Mouse (Mus musculus): ENCODE results near the gene Bpgm. TPM values are rescaled to one million over a fixed set of nuclear protein-coding genes. Genes with fewer than 3 reads are reported as not detected.
A peak's percentile ranks its signal among the peaks of the same experiment; 100 is the strongest.

Gene Bpgm
- polyA plus RNA-seq, 1 experiment from 2014 or later: 48.7 TPM

GRCm38 (mm10) chr6:34525927-34526326 is 49.9 kb downstream of the Bpgm start:
- peaks cover 14% of the 10 kb centered on the region for H3K4me1 ChIP-seq (ENCODE audit: control insufficient read depth, insufficient read depth, low read length)
- no peaks in the 10 kb centered on the region for H3K27me3 ChIP-seq (replicated peaks; ENCODE audit: control insufficient read depth, insufficient read depth, low read length)
- no peak overlapping the region for H3K27ac ChIP-seq (replicated peaks; ENCODE audit: low read depth, low read length)
- no peak overlapping the region for H3K4me2 ChIP-seq (ENCODE audit: low read depth, low read length)
- H3K9ac ChIP-seq (ENCODE audit: low read depth, low read length): no peak overlapping the region
- 70% methylated on average over 6 of the region's 6 CpGs for WGBS
- DNase-seq (ENCODE audit: low spot score): no peak
- ATAC-seq (ENCODE audit: low read depth): no peak
- H3K36me3 ChIP-seq (ENCODE audit: control insufficient read depth, insufficient read depth, low read length): no peaks in the 10 kb centered on the region
- no peaks in the 10 kb centered on the region for H3K9me3 ChIP-seq (ENCODE audit: control insufficient read depth, low read length)
- no peak overlapping the region for H3K4me3 ChIP-seq (ENCODE audit: low read depth, low read length)

GRCm38 (mm10) chr6:34526389-34526788 is 50.4 kb downstream of the Bpgm start:
- no peak overlapping the region for H3K4me2 ChIP-seq (ENCODE audit: low read depth, low read length)
- no peak for ATAC-seq (ENCODE audit: low read depth)
- DNase-seq (ENCODE audit: low spot score): no peak
- H3K4me1 ChIP-seq (ENCODE audit: control insufficient read depth, insufficient read depth, low read length): peaks cover 9% of the 10 kb centered on the region
- H3K36me3 ChIP-seq (ENCODE audit: control insufficient read depth, insufficient read depth, low read length): no peaks in the 10 kb centered on the region
- no peak overlapping the region for H3K4me3 ChIP-seq (ENCODE audit: low read depth, low read length)
- H3K27ac ChIP-seq (replicated peaks; ENCODE audit: low read depth, low read length): no peak overlapping the region
- no peaks in the 10 kb centered on the region for H3K9me3 ChIP-seq (ENCODE audit: control insufficient read depth, low read length)
- H3K9ac ChIP-seq (ENCODE audit: low read depth, low read length): no peak overlapping the region
- 86% methylated on average over 3 of the region's 3 CpGs for WGBS
- H3K27me3 ChIP-seq (replicated peaks; ENCODE audit: control insufficient read depth, insufficient read depth, low read length): no peaks in the 10 kb centered on the region

- DNase-seq (ENCODE audit: low spot score) (no peak), ATAC-seq (ENCODE audit: low read depth) (no peak)
- Histone ChIP-seq H3K27me3 (replicated peaks; ENCODE audit: control insufficient read depth, insufficient read depth, low read length) (no peaks in the 10 kb centered on the region), H3K36me3 (ENCODE audit: control insufficient read depth, insufficient read depth, low read length) (no peaks in the 10 kb centered on the region), H3K27ac (replicated peaks; ENCODE audit: low read depth, low read length) (no peak overlapping the region), H3K9me3 (ENCODE audit: control insufficient read depth, low read length) (no peaks in the 10 kb centered on the region), H3K4me1 (ENCODE audit: control insufficient read depth, insufficient read depth, low read length) (peaks cover 7% of the 10 kb centered on the region), H3K4me2 (ENCODE audit: low read depth, low read length) (no peak overlapping the region), H3K4me3 (ENCODE audit: low read depth, low read length) (no peak overlapping the region), H3K9ac (ENCODE audit: low read depth, low read length) (no peak overlapping the region)
- WGBS: 86% methylated on average over 2 of the region's 2 CpGs
Observed at GRCm38 (mm10) chr6:34528131-34528530, 52.1 kb downstream of the Bpgm start.

- ATAC-seq (ENCODE audit: low read depth) (no peak), DNase-seq (ENCODE audit: low spot score) (no peak)
- Histone ChIP-seq H3K36me3 (ENCODE audit: control insufficient read depth, insufficient read depth, low read length) (no peaks in the 10 kb centered on the region), H3K27ac (replicated peaks; ENCODE audit: low read depth, low read length) (no peak overlapping the region), H3K4me2 (ENCODE audit: low read depth, low read length) (no peak overlapping the region), H3K9ac (ENCODE audit: low read depth, low read length) (no peak overlapping the region), H3K4me3 (ENCODE audit: low read depth, low read length) (no peak overlapping the region), H3K27me3 (replicated peaks; ENCODE audit: control insufficient read depth, insufficient read depth, low read length) (no peaks in the 10 kb centered on the region), H3K9me3 (ENCODE audit: control insufficient read depth, low read length) (no peaks in the 10 kb centered on the region), H3K4me1 (ENCODE audit: control insufficient read depth, insufficient read depth, low read length) (peaks cover 7% of the 10 kb centered on the region)
- 61% methylated on average over 3 of the region's 3 CpGs for WGBS
Observed at GRCm38 (mm10) chr6:34529992-34530391, 54.0 kb downstream of the Bpgm start.

- Histone ChIP-seq H3K9me3 (ENCODE audit: control insufficient read depth, low read length) (no peaks in the 10 kb centered on the region), H3K27ac (replicated peaks; ENCODE audit: low read depth, low read length) (no peak overlapping the region), H3K4me3 (ENCODE audit: low read depth, low read length) (no peak overlapping the region), H3K4me1 (ENCODE audit: control insufficient read depth, insufficient read depth, low read length) (peaks cover 7% of the 10 kb centered on the region; the same call in 1 of the 2 replicates), H3K27me3 (replicated peaks; ENCODE audit: control insufficient read depth, insufficient read depth, low read length) (no peaks in the 10 kb centered on the region), H3K4me2 (ENCODE audit: low read depth, low read length) (no peak overlapping the region), H3K36me3 (ENCODE audit: control insufficient read depth, insufficient read depth, low read length) (no peaks in the 10 kb centered on the region), H3K9ac (ENCODE audit: low read depth, low read length) (no peak overlapping the region)
- ATAC-seq (ENCODE audit: low read depth) (no peak), DNase-seq (ENCODE audit: low spot score) (no peak)
- WGBS: 96% methylated on average over 1 of the region's 1 CpGs
Observed at GRCm38 (mm10) chr6:34533055-34533454, 57.0 kb downstream of the Bpgm start.

- ATAC-seq (ENCODE audit: low read depth) (no peak), DNase-seq (ENCODE audit: low spot score) (no peak)
- H3K9ac ChIP-seq (ENCODE audit: low read depth, low read length): no peak overlapping the region
- H3K36me3 ChIP-seq (ENCODE audit: control insufficient read depth, insufficient read depth, low read length): no peaks in the 10 kb centered on the region
- H3K27ac ChIP-seq (replicated peaks; ENCODE audit: low read depth, low read length): no peak overlapping the region
- peaks cover 7% of the 10 kb centered on the region; the same call in 1 of the 2 replicates for H3K4me1 ChIP-seq (ENCODE audit: control insufficient read depth, insufficient read depth, low read length)
- no peaks in the 10 kb centered on the region for H3K27me3 ChIP-seq (replicated peaks; ENCODE audit: control insufficient read depth, insufficient read depth, low read length)
- H3K9me3 ChIP-seq (ENCODE audit: control insufficient read depth, low read length): no peaks in the 10 kb centered on the region
- H3K4me2 ChIP-seq (ENCODE audit: low read depth, low read length): no peak overlapping the region
- H3K4me3 ChIP-seq (ENCODE audit: low read depth, low read length): no peak overlapping the region
- 77% methylated on average over 5 of the region's 5 CpGs for WGBS
Observed at GRCm38 (mm10) chr6:34533896-34534295, 57.9 kb downstream of the Bpgm start.

GRCm38 (mm10) chr6:34542866-34543265 is 66.9 kb downstream of the Bpgm start:
- H3K36me3 ChIP-seq (ENCODE audit: control insufficient read depth, insufficient read depth, low read length): no peaks in the 10 kb centered on the region
- H3K27me3 ChIP-seq (replicated peaks; ENCODE audit: control insufficient read depth, insufficient read depth, low read length): no peaks in the 10 kb centered on the region
- DNase-seq (ENCODE audit: low spot score): peak; percentile 30
- peaks cover 26% of the 10 kb centered on the region for H3K4me1 ChIP-seq (ENCODE audit: control insufficient read depth, insufficient read depth, low read length)
- no peak overlapping the region; the same call in none of the 2 replicates for H3K4me2 ChIP-seq (ENCODE audit: low read depth, low read length)
- no peaks in the 10 kb centered on the region for H3K9me3 ChIP-seq (ENCODE audit: control insufficient read depth, low read length)
- no peak overlapping the region for H3K9ac ChIP-seq (ENCODE audit: low read depth, low read length)
- H3K4me3 ChIP-seq (ENCODE audit: low read depth, low read length): no peak overlapping the region
- H3K27ac ChIP-seq (replicated peaks; ENCODE audit: low read depth, low read length): peak overlapping the region; percentile 77
- 50% methylated on average over 4 of the region's 4 CpGs for WGBS
- ATAC-seq (ENCODE audit: low read depth): no peak

- Histone ChIP-seq H3K4me1 (ENCODE audit: control insufficient read depth, insufficient read depth, low read length) (peaks cover 26% of the 10 kb centered on the region), H3K36me3 (ENCODE audit: control insufficient read depth, insufficient read depth, low read length) (no peaks in the 10 kb centered on the region), H3K4me3 (ENCODE audit: low read depth, low read length) (no peak overlapping the region), H3K9ac (ENCODE audit: low read depth, low read length) (no peak overlapping the region), H3K9me3 (ENCODE audit: control insufficient read depth, low read length) (no peaks in the 10 kb centered on the region), H3K4me2 (ENCODE audit: low read depth, low read length) (peak overlapping the region; percentile 37; the same call in 1 of the 2 replicates), H3K27ac (replicated peaks; ENCODE audit: low read depth, low read length) (peak overlapping the region; percentile 77), H3K27me3 (replicated peaks; ENCODE audit: control insufficient read depth, insufficient read depth, low read length) (no peaks in the 10 kb centered on the region)
- whole genome bisulfite sequencing: 34% methylated on average over 21 of the region's 21 CpGs
- DNase-seq (ENCODE audit: low spot score): peak; percentile 62
- peak; percentile 65; the same call in 1 of the 2 replicates for ATAC-seq (ENCODE audit: low read depth)
Observed at GRCm38 (mm10) chr6:34543303-34544206, 67.5 kb downstream of the Bpgm start.
